Mouse (Mus musculus) embryonic fibroblast, embryonic 13.5 days (primary cell): ENCODE results near the gene Hoxb8.

Source experiments
- CTCF ChIP-seq: IDR thresholded peaks from 2 replicates; pipeline ENCODE4 v1.5.1; 2011; ENCODE audit warnings: mild to moderate bottlenecking, control low read depth, low read length, moderate library complexity, borderline replicate concordance; ENCODE audit not compliant: insufficient read depth
- POLR2A ChIP-seq: IDR thresholded peaks from 2 replicates; pipeline ENCODE4 v1.6.1; 2011; ENCODE audit warnings: low read depth, mild to moderate bottlenecking, control low read depth, low read length, moderate library complexity

- TF ChIP-seq CTCF (no peak), POLR2A (no peak)
Measured at GRCm38 (mm10) chr11:96279421-96280233, 2.1 kb upstream of the Hoxb8 start.
